Mouse (Mus musculus) heart, embryonic 11.5 days (tissue): Measurements from ENCODE around the gene Supt5. TPM values are rescaled to one million over a fixed set of nuclear protein-coding genes. Genes with fewer than 3 reads are reported as not detected.

Source experiments
- ATAC-seq: fragments of 200-750 bp; cut with Nextera tagmentation; replicated peaks from 2 replicates; pipeline ENCODE4 v1.8.0; 2017; ENCODE audit warnings: moderate library complexity; ENCODE audit not compliant: insufficient number of reproducible peaks, low FRiP score, low TSS enrichment
- H3K27ac ChIP-seq: fragments of 300-500 bp; sonication (generic); 2 replicates; pipeline ENCODE4 v1.5.1; 2014; ENCODE audit warnings: mild to moderate bottlenecking, low read depth, low read length
- H3K27me3 ChIP-seq: fragments of 300-500 bp; sonication (generic); 2 replicates; pipeline ENCODE4 v1.6.1; 2014; ENCODE audit warnings: mild to moderate bottlenecking, low read length, mixed read lengths; ENCODE audit not compliant: control insufficient read depth, insufficient read depth
- H3K36me3 ChIP-seq: fragments of 300-500 bp; sonication (generic); 2 replicates; pipeline ENCODE4 v1.6.1; 2014; ENCODE audit warnings: mild to moderate bottlenecking, low read length, moderate library complexity, mixed read lengths; ENCODE audit not compliant: control insufficient read depth, insufficient read depth
- H3K4me1 ChIP-seq: fragments of 300-500 bp; sonication (generic); 2 replicates; pipeline ENCODE4 v1.6.1; 2014; ENCODE audit warnings: low read length; ENCODE audit not compliant: control insufficient read depth, insufficient read depth
- H3K4me2 ChIP-seq: fragments of 300-500 bp; sonication (generic); 2 replicates; pipeline ENCODE4 v1.6.1; 2014; ENCODE audit warnings: mild to moderate bottlenecking, moderate library complexity
- H3K4me3 ChIP-seq: fragments of 300-500 bp; sonication (generic); 2 replicates; pipeline ENCODE4 v1.5.1; 2014; ENCODE audit warnings: low read depth, low read length
- H3K9ac ChIP-seq: fragments of 300-500 bp; sonication (generic); 2 replicates; pipeline ENCODE4 v1.6.1; 2014; ENCODE audit warnings: mild to moderate bottlenecking, low read depth, low read length, moderate library complexity
- H3K9me3 ChIP-seq: fragments of 300-500 bp; sonication (generic); replicated peaks from 2 replicates; pipeline ENCODE4 v1.6.1; 2016; ENCODE audit warnings: low read length; ENCODE audit not compliant: control insufficient read depth
- whole genome bisulfite sequencing: fragments of 180-500 bp; shearing (Covaris S2); extraction: QIAGEN DNeasy Blood & Tissue Kit; methylation state at CpG from one replicate; pipeline ENCODE4 v1.1.7; 2014; ENCODE audit not compliant: insufficient replicate concordance; 5-methylcytosine and 5-hydroxymethylcytosine counted together
- polyA plus RNA-seq: library from polyadenylated mRNA; unstranded; fragments of >200 nt; fragmentation: Nextera tagmentation; extraction: Ambion mirVana; gene quantifications from 2 replicates; pipeline ENCODE4 v1.2.1, GENCODE M21; 2014

The Supt5 gene
- polyA plus RNA-seq, 1 experiment from 2014 or later, result 55.2 TPM

DNA sequence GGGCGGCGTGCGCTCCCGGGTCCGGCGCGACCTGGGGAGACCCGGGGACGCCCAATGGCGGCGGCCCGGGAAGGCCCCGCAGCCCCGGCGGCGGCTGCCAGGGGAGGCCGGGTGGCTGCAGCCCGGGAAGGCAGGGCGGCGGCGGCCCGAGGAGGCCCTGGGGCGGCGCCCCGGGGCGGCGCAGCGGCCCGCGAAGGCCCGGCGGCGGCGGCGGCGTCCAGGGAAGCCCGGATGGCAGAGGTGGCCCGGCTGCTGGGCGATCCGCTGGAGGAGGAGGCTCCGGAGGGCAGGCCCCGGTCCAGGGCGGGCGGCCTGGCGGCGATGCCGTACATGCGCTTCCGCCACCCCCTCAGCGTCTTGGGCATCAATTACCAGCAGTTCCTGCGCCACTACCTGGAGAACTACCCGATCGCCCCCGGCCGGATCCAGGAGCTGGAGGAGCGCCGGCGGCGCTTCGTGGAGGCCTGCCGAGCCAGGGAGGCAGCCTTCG lies 70.5 kb downstream of the Supt5 start:
- Histone ChIP-seq H3K4me2 (peak overlapping the region; percentile 83), H3K4me3 (peak overlapping the region; percentile 89), H3K9me3 (no peaks in the 10 kb centered on the region), H3K27me3 (no peaks in the 10 kb centered on the region), H3K27ac (peak overlapping the region; percentile 78), H3K9ac (peak overlapping the region; percentile 88), H3K4me1 (peaks cover 5% of the 10 kb centered on the region; the same call in 1 of the 2 replicates), H3K36me3 (no peaks in the 10 kb centered on the region)
- ATAC-seq, result peak; percentile 73; the same call in 1 of the 2 replicates
- WGBS, result under 1% methylated on average over 53 of the region's 62 CpGs

DNA sequence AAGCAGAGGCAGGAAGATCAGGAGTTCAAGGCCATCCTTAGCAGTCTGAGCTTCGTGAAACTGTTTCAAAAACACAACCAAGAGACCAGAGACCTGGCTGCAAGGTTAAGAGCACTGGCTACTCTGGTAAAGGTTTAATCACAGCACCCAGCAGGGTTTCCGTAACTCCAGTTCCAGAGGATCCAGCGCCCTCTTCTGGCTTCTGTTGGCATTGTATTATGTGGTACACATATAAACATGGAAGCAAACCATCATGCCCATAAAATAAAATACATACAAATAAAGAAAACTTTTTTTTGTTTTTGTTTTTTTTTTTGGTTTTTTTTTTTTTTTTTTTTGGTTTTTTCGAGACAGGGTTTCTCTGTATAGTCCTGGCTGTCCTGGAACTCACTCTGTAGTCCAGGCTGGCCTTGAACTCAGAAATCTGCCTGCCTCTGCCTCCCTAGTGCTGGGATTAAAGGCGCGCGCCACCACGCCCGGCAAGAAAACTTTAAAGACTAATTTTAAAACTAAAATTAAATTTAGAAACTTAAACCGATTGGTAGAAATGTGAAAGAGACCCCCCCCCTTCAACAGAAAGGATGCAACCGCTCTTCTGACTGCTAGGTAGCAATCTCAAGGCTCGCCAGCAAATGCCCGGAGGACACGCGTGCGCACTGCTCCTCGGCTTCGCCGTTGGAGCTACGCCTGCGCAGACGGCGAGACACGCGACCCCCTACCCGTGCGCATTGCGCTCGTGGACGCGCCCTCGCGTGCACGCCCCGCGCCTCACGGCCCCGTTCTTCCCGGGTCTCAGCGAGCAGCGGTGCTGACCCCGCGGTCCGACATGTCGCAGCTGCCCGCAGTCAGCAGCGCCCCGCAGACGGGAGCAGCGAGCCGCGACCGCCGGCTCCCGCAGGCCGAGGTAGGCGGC lies 71.2 kb downstream of the Supt5 start, which contains the start of gene Eid2:
Gene Eid2, plus strand, starts transcription at position 753 of the 913 bp plus-strand sequence.
- Histone ChIP-seq H3K36me3 (no peaks in the 10 kb centered on the region), H3K4me2 (peak within 1 kb of the TSS; percentile 83), H3K4me1 (peaks cover 5% of the 10 kb centered on the region; the same call in 1 of the 2 replicates), H3K9me3 (no peaks in the 10 kb centered on the region), H3K4me3 (peak within 1 kb of the TSS; percentile 89), H3K9ac (peak within 1 kb of the TSS; percentile 88), H3K27ac (peak within 1 kb of the TSS; percentile 78), H3K27me3 (no peaks in the 10 kb centered on the region)
- WGBS, result 7% methylated on average over 57 of the region's 57 CpGs
- ATAC-seq, result peak; percentile 80

DNA sequence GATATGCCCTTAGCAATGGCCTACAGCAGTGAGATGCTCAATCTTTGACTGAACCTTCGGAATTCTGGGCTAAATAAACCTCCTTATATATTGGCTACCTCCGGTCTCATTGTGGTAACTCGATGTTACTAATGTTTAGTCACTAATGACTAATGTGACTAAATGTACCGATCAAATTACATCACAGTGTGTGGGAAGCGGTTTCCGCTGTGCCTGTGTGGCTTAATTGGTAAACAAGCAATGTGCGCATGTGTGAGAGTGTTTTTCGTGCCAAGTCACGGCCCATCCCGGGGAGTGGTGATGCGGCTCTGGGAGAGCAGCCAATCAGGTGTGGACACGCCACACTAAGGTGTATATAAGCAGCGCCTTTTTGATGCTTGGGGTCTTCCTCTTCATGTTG lies 73.2 kb downstream of the Supt5 start:
- no peak for ATAC-seq
- Histone ChIP-seq H3K27ac (no peak overlapping the region), H3K4me1 (peaks cover 5% of the 10 kb centered on the region; the same call in 1 of the 2 replicates), H3K4me3 (no peak overlapping the region), H3K9me3 (no peaks in the 10 kb centered on the region), H3K9ac (no peak overlapping the region), H3K36me3 (no peaks in the 10 kb centered on the region), H3K27me3 (no peaks in the 10 kb centered on the region), H3K4me2 (no peak overlapping the region)
- WGBS, result 85% methylated on average over 13 of the region's 13 CpGs

Other genes starting within 250 kb of the Supt5 start
- gene 9530053A07Rik, start 209.3 kb downstream of the Supt5 start, polyA plus RNA-seq, result not detected in 2 replicates
- gene Fbl, start 169.0 kb downstream of the Supt5 start, polyA plus RNA-seq, result 23.9 and 32.3 TPM in 2 replicates
- 8.5 and 9.9 TPM in 2 replicates for gene Dyrk1b, start 159.3 kb downstream of the Supt5 start, polyA plus RNA-seq
- gene Eid2, start 70.9 kb downstream of the Supt5 start, polyA plus RNA-seq, result 5.4 TPM in 2 replicates
- gene Eid2b, start 61.0 kb downstream of the Supt5 start, polyA plus RNA-seq, result 6.3 and 8.1 TPM in 2 replicates
- gene Selenov, start 47.6 kb downstream of the Supt5 start, polyA plus RNA-seq, result not detected in 2 replicates
- 0.24 and 0.43 TPM in 2 replicates for gene Dll3, start 36.5 kb downstream of the Supt5 start, polyA plus RNA-seq
- 139 and 141 TPM in 2 replicates for gene Timm50, start 26.7 kb downstream of the Supt5 start, polyA plus RNA-seq
- gene Rps16, start 11.9 kb upstream of the Supt5 start, polyA plus RNA-seq, result 750 and 792 TPM in 2 replicates
- gene Plekhg2, start 33.9 kb upstream of the Supt5 start, polyA plus RNA-seq, result 44.6 and 47.8 TPM in 2 replicates
- gene Zfp36, start 41.5 kb upstream of the Supt5 start, polyA plus RNA-seq, result 10.9 and 11.6 TPM in 2 replicates
- 46.4 and 54.3 TPM in 2 replicates for gene Med29, start 54.0 kb upstream of the Supt5 start, polyA plus RNA-seq
- gene Paf1, start 54.2 kb upstream of the Supt5 start, polyA plus RNA-seq, result 70.2 and 81.4 TPM in 2 replicates
- gene Gmfg, start 98.7 kb upstream of the Supt5 start, polyA plus RNA-seq, result 5.8 and 6.4 TPM in 2 replicates
- 1.4 and 1.7 TPM in 2 replicates for gene Lrfn1, start 113.2 kb upstream of the Supt5 start, polyA plus RNA-seq
- not detected in 2 replicates for gene Ifnl2, start 171.7 kb upstream of the Supt5 start, polyA plus RNA-seq
- gene Ifnl3, start 184.1 kb upstream of the Supt5 start, polyA plus RNA-seq, result not detected in 2 replicates
- gene Sycn, start 202.1 kb upstream of the Supt5 start, polyA plus RNA-seq, result not detected in 2 replicates
- not detected in 2 replicates for gene Nccrp1, start 208.5 kb upstream of the Supt5 start, polyA plus RNA-seq